Mouse (Mus musculus): ENCODE measurements at regions not wholly inside any gene's neighbourhood (a gene's known extent, or its start where the extent isn't known, plus 50 kb on each side); places are given as distances from the start of the nearest gene placed in this dataset.

DNA sequence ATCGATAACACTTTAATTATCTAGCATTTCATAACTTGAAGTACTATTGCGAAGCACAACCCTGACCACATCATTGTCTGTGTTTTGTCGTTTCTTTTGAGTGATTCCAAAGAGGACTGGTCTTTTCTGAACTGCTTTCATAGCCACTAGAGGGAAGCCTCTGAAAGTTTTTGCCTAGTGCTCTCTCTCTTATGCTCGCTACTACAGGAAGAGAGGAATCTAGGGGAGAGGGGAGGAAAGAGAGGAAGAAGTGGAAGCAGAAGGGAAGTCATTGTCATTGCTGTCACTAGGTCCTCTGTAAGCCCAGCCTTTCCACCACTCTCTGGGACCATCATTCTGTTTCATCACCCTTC, 217.1 kb upstream of the Kif2a start:
- DNase-seq: peak in 1 of 2 experiments; percentile 6

DNA sequence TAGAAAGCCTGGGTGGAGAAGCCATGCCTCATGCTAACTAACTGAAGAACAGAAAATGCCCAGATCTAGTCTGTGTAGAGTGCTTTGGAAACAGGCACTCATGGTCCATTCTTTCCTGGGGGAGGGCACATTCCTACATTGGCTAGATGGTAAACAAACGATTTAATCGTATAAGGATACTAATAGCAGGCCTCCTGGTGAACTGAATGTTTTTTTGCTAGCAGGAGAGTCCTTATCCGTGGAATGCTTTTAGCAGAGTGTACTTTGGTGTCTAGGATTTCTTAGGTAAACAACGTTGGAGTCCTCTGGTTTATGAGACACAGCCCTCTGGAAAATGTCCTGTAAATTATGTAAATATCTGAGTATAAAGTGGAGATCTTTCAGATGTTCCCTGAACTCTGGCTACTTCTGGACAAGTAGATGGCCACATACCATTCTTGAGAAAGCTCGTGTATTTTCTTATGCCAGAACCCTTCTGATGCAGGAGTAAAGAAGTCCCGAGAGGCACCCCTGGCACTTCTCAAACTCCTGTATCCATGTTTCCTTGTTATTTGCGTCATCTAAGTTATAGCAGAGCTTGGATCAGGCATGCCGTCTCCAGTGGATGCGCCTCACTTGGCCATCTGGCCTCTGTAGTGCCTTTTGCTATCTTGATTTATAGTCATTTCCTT, 216.6 kb upstream of the Kif2a start:
- DNase-seq: no peak

DNA sequence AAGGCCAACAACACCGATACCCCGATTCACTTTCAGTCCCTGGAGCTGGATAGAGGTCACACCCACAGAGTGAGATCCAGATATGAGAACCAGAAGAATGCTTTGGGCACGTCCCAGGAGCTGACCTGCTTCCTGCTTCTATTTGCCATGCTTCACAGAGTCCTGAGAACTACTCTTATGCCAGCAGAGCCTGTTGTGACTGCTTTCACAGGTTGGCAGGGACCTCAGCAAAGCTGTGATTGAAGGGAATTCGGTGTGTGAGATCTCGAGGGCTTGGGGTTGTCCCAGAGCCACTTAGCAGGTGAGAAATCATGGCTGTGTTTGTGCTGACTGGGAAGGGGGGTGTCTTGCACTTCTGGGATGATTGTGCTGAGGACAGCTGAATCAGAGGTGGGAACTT, 197.5 kb upstream of the Kif2a start:
- peak in 1 of 2 experiments; percentile 1 for DNase-seq

DNA sequence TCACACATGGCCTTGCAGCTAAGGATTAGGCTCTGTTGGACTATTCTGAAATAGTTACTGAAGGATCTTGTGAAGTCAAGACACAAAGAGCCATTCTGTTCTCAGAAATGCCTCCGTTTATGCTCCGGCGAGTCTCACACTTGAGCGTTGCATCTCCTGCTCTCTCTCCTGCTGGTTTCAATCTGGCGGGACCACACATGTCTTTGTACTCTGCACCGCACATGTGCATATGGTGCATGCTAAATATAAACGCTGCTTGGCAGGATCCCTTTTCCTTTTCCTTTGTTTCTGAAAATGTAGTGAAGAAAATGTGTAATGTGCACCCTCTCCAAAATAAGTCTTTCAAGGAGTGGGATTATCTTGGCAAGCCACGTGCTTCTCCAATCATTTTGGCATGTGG, 196.4 kb upstream of the Kif2a start:
- DNase-seq: no peak

DNA sequence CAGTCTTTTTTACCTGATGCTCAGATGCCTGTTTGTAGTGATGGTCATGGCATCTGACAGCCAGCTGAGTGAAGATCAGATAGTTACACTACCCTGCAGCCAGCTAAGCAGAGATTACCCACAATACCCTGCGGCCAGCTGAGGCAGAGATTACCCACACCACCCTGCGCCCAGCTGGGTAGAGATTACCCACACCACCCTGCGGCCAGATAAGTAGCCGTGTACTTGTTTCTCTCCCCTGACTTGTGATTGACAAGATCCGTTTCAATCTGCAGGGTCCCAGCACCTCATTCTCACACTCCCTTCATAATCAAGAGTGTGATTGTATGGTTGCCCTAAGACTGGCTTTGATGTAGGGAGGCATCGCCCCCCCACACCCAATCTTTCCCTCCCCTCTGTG, 195.9 kb upstream of the Kif2a start:
- DNase-seq: no peak

DNA sequence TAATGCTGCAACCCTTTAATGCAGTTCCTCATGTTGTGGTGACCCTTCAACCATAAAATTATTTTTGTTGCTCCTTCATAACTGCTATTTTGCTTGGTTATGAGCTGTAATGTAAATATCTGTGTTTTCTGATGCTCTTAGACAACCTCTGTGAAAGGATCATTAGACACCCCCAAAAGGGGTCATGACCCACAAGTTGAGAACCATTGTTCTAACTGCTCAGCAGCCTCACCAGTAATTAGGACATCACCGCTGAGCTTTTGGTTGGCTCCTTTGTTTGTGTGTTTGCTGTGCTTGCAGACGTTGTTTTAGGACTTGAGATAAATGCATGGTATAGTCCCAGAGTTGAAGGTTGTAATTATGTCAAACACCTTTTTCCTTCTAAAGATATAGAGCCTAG, 191.4 kb upstream of the Kif2a start:
- no peak for DNase-seq

DNA sequence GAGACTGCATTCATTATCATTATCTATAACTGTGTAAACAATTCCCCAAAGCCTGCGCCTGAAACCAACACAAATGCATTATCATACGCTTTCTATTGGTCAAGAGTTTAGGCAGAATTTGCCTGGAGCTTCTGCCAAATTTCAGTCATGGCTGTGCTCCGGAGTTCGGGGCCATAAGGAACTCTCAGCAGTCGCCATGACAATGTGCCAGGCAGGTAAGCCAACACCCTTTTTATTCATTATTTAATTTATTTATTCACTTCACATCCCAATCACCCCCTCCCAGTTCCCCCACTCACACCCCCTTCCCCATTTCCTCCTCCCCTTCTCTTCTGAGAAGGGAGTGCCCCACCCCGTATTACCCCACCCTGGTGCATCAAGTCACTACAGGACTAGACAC, 188.8 kb upstream of the Kif2a start:
- DNase-seq: no peak

DNA sequence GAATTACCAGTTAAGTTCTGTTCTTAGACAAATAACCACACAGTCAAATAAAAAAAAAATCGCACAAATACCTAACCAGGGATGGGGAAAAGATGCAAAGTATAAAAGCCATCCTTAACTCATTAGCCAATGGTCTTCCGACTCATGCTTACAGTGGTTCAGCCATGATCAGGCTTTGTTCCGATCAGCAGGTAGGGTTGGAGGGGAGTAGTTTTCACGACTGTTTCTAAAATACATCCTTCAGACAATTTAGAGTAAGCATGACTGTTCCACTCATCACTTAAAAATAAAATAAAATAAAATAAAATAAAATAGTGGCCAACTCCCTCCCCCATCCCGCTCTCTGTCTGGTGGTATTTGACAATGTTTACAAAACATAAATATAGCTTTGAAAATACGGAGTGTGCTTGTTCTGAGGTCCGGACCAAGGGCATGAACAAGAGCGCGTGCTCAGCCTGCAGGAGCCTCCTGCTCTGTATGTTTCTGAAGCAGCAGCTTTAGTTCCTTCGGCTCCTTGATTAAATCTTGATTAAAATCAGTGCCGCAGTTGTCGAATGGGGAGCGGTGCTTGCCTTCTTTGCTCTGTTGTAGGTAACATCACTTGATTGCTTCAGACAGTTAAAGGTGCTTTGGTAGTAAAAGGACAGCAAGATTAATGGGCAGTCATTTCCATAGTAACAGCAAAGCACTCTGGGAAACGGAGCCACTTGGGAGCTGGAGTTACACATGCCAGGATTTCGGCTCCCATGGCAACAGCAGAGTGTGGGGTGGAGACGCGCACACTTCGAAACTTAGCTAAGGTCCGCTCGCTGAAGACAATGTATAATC, 185.6 kb upstream of the Kif2a start:
- DNase-seq: peak; percentile 55 to 60

DNA sequence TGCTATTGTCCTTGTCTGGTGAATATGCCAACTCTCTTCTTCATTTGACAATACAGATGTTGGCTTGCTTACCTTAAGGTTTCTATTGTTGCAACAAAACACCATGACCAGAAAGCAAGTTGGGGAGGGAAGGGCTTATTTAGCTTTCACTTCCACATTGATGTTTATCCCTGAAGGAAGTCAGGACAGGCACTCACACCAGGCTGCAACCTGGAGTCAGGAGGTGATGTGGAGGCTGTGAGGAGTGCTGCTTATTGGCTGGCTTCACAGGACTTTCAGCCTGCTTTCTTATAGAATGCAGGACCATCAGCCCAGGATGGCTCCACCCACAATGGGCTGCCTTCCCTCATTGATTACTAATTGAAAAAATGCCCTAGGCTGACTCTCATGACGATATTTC, 177.9 kb upstream of the Kif2a start:
- no peak for DNase-seq

DNA sequence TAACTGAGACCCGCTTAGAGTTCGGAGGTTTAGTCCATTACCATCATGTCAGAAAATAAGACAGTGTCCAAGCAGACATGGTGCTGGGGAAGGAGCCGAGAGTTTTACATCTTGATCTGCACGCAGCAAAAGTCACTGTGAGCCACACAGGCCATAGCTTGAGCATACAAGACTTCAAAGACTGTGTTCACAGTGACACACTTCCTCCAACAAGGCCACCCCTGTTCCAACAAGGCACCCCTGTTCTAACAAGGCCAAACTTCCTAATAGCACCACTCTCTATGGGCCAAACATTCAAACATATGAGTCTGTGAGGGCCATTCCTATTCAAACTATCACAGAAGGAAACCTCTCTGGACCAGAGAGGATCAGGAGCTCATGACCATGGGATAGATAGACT, 171.5 kb upstream of the Kif2a start:
- DNase-seq: no peak

DNA sequence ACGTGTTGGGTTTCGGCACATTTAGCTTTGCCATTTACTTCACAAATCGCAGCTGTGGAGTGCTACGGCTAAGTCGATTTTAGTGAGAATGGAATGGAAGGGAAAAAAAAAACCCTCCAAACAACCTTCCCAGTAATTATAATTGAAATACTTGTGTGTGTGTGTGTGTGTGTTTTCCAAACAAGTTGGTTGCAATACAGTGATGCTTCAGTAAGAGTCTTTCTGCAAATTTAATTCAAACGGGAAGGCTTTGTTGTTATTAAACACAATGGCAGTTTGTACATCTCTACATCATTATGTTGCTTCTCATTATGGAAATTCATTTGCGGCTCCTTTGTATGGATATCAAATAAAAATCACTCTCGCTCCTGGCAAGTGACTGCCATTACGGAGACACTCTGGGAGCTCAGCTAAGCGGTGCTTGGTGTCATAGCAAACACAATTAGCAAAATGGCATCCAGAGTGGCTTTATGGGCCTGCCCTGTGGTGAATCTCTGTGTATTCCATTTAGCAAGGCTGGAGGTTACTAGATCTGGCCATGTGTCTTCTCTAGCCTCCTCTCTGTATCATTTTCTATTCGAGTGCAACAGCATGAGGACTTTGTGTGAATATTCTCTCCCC, 165.4 kb upstream of the Kif2a start:
- DNase-seq: no peak

DNA sequence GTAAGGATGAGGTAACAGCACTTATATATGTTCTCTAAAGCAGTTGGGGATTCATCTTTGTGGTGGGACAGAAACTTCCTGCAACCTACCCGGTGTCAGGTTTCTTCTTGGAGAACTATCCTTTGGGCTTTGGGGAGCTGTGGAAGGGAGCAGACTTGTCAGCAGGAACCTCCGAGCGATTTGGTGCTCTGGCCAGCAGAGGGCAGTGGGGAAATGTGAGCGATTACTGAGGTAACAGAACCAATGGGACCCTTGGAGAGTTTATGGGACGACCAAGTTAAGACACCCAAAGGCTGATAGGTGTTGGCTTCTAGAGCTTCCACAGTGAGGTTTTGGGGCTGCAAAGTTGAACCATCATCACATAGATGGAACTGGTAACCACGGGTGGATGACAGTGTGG, 160.6 kb upstream of the Kif2a start:
- peak; percentile 29 to 78 for DNase-seq

DNA sequence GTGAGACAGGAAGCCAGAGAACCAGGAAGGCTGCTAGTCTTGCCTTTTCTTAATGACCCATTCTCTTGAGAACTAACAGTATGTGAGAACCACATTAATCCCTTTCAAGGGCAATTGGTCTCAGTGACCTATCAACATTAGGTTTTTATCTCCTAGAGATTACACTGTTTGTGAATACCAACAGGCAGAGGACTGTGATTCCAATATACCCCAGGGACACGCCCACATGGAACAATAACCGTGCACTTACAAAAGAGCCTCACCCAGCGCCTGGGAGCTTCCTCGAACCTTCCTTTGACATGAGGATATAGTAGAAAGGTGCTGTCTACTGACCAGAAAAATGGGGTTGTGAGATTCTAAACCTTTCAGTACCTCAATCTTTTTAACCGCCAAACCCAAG, 157.6 kb upstream of the Kif2a start:
- DNase-seq: no peak

DNA sequence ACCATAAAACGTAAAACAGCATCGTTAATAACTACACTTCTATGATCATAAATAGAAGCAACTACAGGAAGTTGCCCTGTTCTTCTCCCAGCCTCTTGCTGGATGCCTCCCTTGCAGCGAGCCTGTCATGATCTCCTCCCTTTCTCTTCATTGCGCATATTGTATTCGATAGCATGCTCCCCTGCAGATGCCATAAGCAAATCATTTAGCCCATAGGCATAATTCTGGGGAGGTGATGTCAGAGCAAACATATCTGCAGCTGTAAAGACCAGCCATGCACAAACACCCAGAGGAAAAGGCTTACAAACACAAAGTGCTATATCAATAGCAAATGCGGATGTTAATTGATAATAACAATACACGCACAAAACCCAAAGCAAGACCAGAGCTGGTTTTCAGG, 155.7 kb upstream of the Kif2a start:
- DNase-seq: no peak

DNA sequence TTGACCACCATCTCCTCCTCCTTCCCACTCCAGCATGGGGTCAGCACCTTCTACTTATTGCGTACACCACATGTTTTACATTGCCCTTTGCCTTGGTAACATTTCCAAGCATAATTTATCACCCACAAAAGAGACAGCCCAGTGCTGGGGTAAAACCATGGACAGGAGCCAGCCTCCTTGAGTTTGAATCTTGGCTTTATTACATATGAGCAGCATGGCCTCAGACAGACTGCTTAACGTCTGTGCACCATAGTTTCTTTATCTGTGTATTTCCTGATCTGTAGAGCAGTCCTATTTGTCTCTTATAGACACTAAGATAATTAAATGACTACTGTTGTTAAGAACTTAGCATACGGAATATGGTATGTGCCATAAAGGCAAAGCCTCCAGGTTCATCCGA, 154.0 kb upstream of the Kif2a start:
- no peak for DNase-seq

DNA sequence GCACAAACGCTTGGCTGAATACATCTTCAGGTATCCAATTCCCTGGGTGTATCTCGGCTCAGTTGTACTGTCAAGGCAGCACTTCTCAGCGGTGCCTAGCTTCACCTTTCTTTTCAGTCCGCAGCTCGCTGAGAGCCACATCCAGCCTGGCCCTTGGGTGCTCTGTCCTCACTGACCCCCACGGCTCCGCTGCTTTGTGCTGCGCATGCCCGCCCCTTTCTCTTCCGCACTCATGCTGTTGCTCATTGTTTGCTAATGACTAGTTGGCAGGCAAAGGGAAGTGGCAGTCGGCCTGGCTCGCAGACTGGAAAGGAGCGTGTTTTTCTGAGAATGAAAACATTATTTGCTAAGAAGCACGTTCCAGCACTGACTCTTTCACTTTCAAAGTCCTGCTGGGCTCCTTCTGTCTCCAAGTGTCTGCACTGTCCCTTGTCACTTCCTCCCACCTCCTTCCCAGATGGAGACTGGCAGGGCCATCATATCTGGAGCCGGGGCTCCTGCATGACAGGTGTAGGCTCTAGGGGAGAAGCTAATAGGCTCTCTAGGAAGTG, 146.7 kb upstream of the Kif2a start:
- peak; percentile 26 to 53 for DNase-seq

DNA sequence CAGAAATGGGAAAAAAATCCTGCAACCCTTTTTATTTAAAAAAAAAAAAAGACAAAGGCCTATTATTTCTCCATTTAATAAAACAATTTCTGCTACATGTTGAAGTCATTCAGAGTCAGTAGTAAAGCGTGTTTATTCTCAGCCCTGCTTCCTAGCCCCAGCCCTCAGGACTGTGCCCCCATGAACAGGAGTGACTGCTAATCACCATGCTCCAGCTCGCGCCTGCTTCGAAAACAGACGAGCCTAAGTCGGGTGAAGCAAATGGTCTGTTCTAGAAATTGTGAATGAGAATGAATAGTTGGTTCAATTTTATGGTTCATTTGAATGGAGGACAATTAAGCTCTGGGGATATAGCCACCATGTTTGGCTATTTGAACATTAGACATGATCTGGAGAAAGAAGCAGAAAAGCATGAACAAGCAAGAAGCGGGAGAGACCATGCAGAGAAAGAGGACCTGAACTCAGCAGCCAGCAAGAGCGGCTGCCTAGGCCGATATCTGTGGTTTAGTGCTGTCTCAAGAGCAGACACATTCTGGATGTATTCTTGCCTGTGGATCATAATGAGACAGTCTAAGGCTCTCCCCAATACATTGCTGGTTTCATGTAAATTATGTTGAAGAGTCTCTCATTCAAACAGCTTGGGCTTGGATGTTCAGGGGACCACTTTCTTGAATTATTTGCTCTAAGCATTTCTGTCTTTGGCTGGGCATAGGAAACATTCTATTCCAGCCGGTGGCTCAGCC, 146.1 kb upstream of the Kif2a start:
- no peak for DNase-seq

DNA sequence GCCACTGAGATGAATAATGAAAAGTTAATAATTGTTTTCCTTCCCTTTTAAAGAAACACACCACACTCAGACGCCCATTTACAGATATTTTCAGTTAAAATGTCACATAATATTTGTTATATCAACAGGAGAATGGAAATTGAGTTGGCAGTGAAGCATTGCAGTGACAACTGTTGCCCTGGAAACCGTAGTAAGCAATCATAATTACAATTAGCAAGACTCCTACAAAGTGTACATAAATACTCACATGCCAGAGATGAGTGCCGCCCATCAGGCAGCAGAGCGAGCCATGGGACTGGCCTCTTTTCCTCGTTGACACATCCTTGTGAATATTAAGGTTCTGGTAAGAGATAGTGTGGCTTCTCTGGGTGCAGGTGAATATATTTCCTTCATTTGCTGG, 129.6 kb upstream of the Kif2a start:
- DNase-seq: no peak

DNA sequence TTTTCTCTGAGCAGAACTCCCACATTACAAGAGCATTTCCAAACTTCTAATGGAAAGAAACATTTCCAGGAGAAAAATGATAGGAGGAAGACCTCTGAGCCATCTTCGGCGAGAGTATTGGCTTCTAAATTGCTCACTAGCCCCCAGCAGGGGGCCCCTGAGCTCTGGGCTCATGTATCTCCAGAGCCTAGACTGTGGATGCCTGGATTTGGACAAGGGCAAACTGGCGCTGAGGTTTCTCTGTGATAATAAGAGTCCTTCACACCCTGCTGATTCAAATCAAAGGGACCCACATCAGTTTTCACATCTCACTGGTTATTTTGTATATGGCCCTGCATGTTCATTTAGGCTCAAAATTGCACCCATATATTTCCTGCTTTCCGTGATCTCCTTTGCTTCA, 119.3 kb upstream of the Kif2a start:
- DNase-seq: peak in 1 of 2 experiments; percentile 3

DNA sequence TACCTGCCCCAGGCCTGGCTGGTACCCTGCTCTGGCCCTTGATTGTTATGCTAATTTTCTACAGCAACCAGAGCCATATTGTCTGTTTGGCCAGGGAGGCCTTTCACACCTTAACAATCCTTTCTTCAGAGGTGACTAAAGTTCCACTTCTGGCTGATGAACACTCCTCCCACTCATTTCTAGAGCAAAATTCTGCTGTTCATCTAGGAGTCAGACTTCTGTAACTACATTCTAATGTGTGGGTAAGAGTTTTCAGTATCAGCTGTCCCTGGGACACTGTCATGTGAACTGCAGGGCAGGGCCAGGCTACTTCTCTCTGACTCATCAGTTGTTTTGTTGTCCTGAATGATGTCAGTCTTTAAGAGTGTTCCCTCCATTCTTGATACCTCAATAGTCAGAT, 112.2 kb upstream of the Kif2a start:
- DNase-seq: no peak

DNA sequence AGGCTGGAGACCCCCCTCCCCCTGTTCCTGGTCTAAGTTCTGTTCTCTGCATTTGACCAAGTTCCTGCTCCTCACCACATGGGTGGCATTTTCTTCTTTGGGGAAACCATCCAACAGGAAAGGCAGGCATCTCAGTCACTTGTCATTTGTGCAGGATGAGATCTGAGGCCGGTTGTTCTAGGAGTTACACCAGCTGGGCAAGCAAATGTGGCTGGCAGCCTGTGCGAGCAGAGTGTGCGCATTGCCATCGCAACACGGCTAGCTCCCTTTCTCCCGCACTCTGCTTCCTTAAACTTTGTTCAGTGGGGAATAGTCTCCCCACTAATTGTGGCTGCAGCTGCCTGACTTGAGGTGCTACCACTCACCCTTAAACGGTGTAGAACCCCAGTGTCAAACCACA, 104.7 kb upstream of the Kif2a start:
- DNase-seq: no peak

DNA sequence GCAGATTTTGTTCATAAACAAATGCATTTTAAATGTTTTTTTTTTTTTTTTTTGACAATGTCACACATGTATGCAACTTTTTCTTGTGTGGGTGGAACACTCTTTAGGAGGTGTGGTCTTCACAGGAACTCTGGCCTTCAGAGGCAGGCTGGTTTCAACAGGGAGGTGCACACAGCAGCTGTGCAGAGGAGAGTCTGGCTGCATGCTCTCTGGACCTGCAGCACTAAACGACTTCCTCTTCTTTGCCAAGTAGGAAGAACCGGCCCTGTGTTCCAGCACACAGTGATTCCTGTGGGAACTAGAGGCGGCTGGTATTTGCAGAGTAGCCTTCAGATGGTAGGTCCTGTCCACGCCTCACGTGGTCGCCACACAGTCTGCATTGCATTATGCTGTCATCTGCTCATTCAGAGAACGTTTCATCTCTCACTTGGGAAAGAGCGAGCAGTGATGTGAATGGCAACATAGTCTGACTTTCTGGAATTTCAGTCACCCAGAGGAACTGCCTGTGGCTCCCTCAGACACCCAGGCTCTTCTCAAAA, 102.3 kb upstream of the Kif2a start:
- DNase-seq: no peak

Data from kidney, postnatal 36 days (tissue).